ENCODE assay signal across 29 mouse cellular contexts in genomic region chr14:104871203-104871602, GRCm38 (mm10).
DNase-seq lines count a peak whose midpoint lies in the region; ATAC-seq lines count a peak whose summit lies in the region.
"Had no signal": no experiment of that assay in that cellular context is flagged by ENCODE, and none has a peak within 500 bp of the region (broad histone marks: within the 10 kb centered on the region; RNA-seq: fewer than 3 reads in every experiment).

No protein-coding gene starts in this region.

- H3K9me3 ChIP-seq in neural tube, embryonic 11.5 days (ENCODE audit: control insufficient read depth, low read length) = no peaks in the 10 kb centered on the region
- no peaks in the 10 kb centered on the region for H3K9me3 ChIP-seq in neural tube, embryonic 15.5 days (replicated peaks)
- H3K9me3 ChIP-seq: forebrain, embryonic 10.5 days; forebrain, embryonic 13.5 days; heart, embryonic 10.5 days; heart, embryonic 13.5 days; hindbrain, embryonic 12.5 days; hindbrain, embryonic 15.5 days; intestine, embryonic 15.5 days had no signal

- no peaks in the 10 kb centered on the region for H3K36me3 ChIP-seq in neural tube, embryonic 11.5 days (ENCODE audit: control insufficient read depth, insufficient read depth, low read length)
- H3K36me3 ChIP-seq in neural tube, embryonic 15.5 days = no peaks in the 10 kb centered on the region
- H3K36me3 ChIP-seq: forebrain, embryonic 10.5 days; G1E; heart, embryonic 10.5 days; heart, embryonic 13.5 days; hindbrain, embryonic 12.5 days; hindbrain, embryonic 15.5 days; intestine, embryonic 15.5 days had no signal

- no peak overlapping the region for H3K4me2 ChIP-seq in neural tube, embryonic 11.5 days (ENCODE audit: low read depth)
- no peak overlapping the region for H3K4me2 ChIP-seq in neural tube, embryonic 15.5 days
- H3K4me2 ChIP-seq: forebrain, embryonic 13.5 days; heart, embryonic 13.5 days; hindbrain, embryonic 12.5 days; hindbrain, embryonic 15.5 days; intestine, embryonic 15.5 days had no signal

- 61% methylated on average over 3 of the region's 3 CpGs for WGBS in neural tube, embryonic 11.5 days
- WGBS in neural tube, embryonic 15.5 days = 52% methylated on average over 3 of the region's 3 CpGs

- ATAC-seq in neural tube, embryonic 11.5 days (ENCODE audit: insufficient read depth, low FRiP score, low TSS enrichment) = peak; percentile 61
- ATAC-seq in neural tube, embryonic 15.5 days (ENCODE audit: low FRiP score) = no peak
- ATAC-seq: forebrain, embryonic 13.5 days; forebrain, embryonic 16.5 days; intestine, embryonic 15.5 days; Patski had no signal

- 0 out of 2 replicates have a peak, but pooled peaks cover 8% of the 10 kb centered on the region for H3K4me1 ChIP-seq in neural tube, embryonic 11.5 days (ENCODE audit: control insufficient read depth, insufficient read depth, low read length)
- no peaks in the 10 kb centered on the region; the same call in 1 of the 2 replicates for H3K4me1 ChIP-seq in neural tube, embryonic 15.5 days
- H3K4me1 ChIP-seq: forebrain, embryonic 10.5 days; forebrain, embryonic 13.5 days; heart, embryonic 10.5 days; heart, embryonic 13.5 days; hindbrain, embryonic 15.5 days; intestine, embryonic 15.5 days had no signal

- H3K4me3 ChIP-seq in neural tube, embryonic 11.5 days (ENCODE audit: low read depth, low read length) = no peak overlapping the region
- H3K4me3 ChIP-seq in neural tube, embryonic 15.5 days (replicated peaks) = no peak overlapping the region
- H3K4me3 ChIP-seq: forebrain, embryonic 10.5 days; forebrain, embryonic 13.5 days; heart, adult 2 months; heart, embryonic 10.5 days; heart, embryonic 13.5 days; hindbrain, embryonic 12.5 days; hindbrain, embryonic 15.5 days; intestine, embryonic 15.5 days had no signal

- no peaks in the 10 kb centered on the region for H3K27me3 ChIP-seq in neural tube, embryonic 11.5 days (ENCODE audit: control insufficient read depth, insufficient read depth, low read length)
- H3K27me3 ChIP-seq in neural tube, embryonic 15.5 days (replicated peaks) = no peaks in the 10 kb centered on the region
- H3K27me3 ChIP-seq: CH12.LX; forebrain, embryonic 13.5 days; heart, embryonic 13.5 days; hindbrain, embryonic 12.5 days; hindbrain, embryonic 15.5 days; intestine, embryonic 15.5 days had no signal

- H3K27ac ChIP-seq in neural tube, embryonic 11.5 days (ENCODE audit: low read depth, low read length) = no peak overlapping the region
- no peak overlapping the region for H3K27ac ChIP-seq in neural tube, embryonic 15.5 days (replicated peaks)
- H3K27ac ChIP-seq: forebrain, embryonic 10.5 days; forebrain, embryonic 13.5 days; heart, adult 2 months; heart, embryonic 10.5 days; heart, embryonic 13.5 days; hindbrain, embryonic 12.5 days; hindbrain, embryonic 15.5 days; intestine, embryonic 15.5 days had no signal

- peak; percentile 13 for DNase-seq in embryo, embryonic 11 days
- DNase-seq in embryo, embryonic 9.5 days (ENCODE audit: extremely low spot score) = no peak
- DNase-seq in neural tube, embryonic 11.5 days (ENCODE audit: low spot score) = no peak
- peak; percentile 41 for DNase-seq in mesoderm, embryonic 11.5 days (ENCODE audit: low read depth, low spot score)
- DNase-seq in cerebellum, postnatal 4 days (ENCODE audit: low spot score in 2 of 2) = no peak
- DNase-seq: adrenal gland, postnatal 10 days; adrenal gland, postnatal 36 days; B cell, adult 2 months; cerebellum, adult 11 months; cerebellum, adult 2 months; cerebellum, adult 9-11 months; cerebellum, postnatal 25 days; gastrocnemius, postnatal 10 days; gastrocnemius, postnatal 36 days; heart, adult 2 months; heart, postnatal 14 days; heart, postnatal 4 days had no signal

- H3K9ac ChIP-seq in neural tube, embryonic 11.5 days (ENCODE audit: low read length) = no peak overlapping the region
- H3K9ac ChIP-seq in neural tube, embryonic 15.5 days (replicated peaks) = no peak overlapping the region
- H3K9ac ChIP-seq: forebrain, embryonic 13.5 days; heart, embryonic 13.5 days; hindbrain, embryonic 12.5 days; hindbrain, embryonic 15.5 days; intestine, embryonic 15.5 days had no signal

Comparison
In these comparisons a context has a peak if more than half of its experiments do, and no peak if none do; other contexts are left out.
1. DNase-seq: peak in embryo, embryonic 11 days (single experiment) and mesoderm, embryonic 11.5 days (single experiment); none in embryo, embryonic 9.5 days (single experiment), neural tube, embryonic 11.5 days (single experiment) and cerebellum, postnatal 4 days (0 of 2).